In genomic region chr8:125169628-125170027, GRCm38 (mm10) we compare ENCODE assay signal across 30 mouse cellular contexts.
DNase-seq lines count a peak whose midpoint lies in the region; ATAC-seq and TF ChIP-seq lines count a peak whose summit lies in the region.
"Had no signal": no experiment of that assay in that cellular context is flagged by ENCODE, and none has a peak within 500 bp of the region (broad histone marks: within the 10 kb centered on the region; RNA-seq: fewer than 3 reads in every experiment).

No protein-coding gene starts in this region.

- no peaks in the 10 kb centered on the region for H3K36me3 ChIP-seq in forebrain, embryonic 13.5 days (ENCODE audit: poor library complexity, severe bottlenecking)
- no peaks in the 10 kb centered on the region for H3K36me3 ChIP-seq in forebrain, postnatal 0 days (ENCODE audit: insufficient read depth)
- no peaks in the 10 kb centered on the region for H3K36me3 ChIP-seq in lung, embryonic 15.5 days
- no peaks in the 10 kb centered on the region for H3K36me3 ChIP-seq in lung, embryonic 16.5 days (ENCODE audit: control insufficient read depth, insufficient read depth, low read length)
- H3K36me3 ChIP-seq: embryonic facial prominence, embryonic 13.5 days; heart, embryonic 15.5 days; hindbrain, embryonic 15.5 days; intestine, embryonic 15.5 days; liver, embryonic 12.5 days had no signal

- H3K4me2 ChIP-seq in forebrain, embryonic 13.5 days, result no peak overlapping the region
- H3K4me2 ChIP-seq in forebrain, postnatal 0 days (ENCODE audit: low read depth), result no peak overlapping the region
- no peak overlapping the region for H3K4me2 ChIP-seq in lung, embryonic 15.5 days
- no peak overlapping the region for H3K4me2 ChIP-seq in lung, embryonic 16.5 days (ENCODE audit: low read depth, low read length)
- H3K4me2 ChIP-seq: embryonic facial prominence, embryonic 13.5 days; heart, embryonic 15.5 days; hindbrain, embryonic 15.5 days; intestine, embryonic 15.5 days; liver, embryonic 12.5 days; midbrain, embryonic 11.5 days had no signal

- peak overlapping the region; percentile 54 for H3K27ac ChIP-seq in forebrain, embryonic 13.5 days
- no peak overlapping the region for H3K27ac ChIP-seq in forebrain, postnatal 0 days (ENCODE audit: low read depth, low read length)
- H3K27ac ChIP-seq in lung, embryonic 15.5 days, result peak overlapping the region; percentile 37; the same call in 1 of the 2 replicates
- peak overlapping the region; percentile 11 for H3K27ac ChIP-seq in lung, embryonic 16.5 days (ENCODE audit: low read length)
- H3K27ac ChIP-seq: embryonic facial prominence, embryonic 13.5 days; heart, embryonic 15.5 days; intestine, embryonic 15.5 days; kidney, postnatal 0 days; liver, embryonic 12.5 days had no signal

- no peaks in the 10 kb centered on the region for H3K9me3 ChIP-seq in forebrain, embryonic 13.5 days (replicated peaks)
- H3K9me3 ChIP-seq in forebrain, postnatal 0 days (ENCODE audit: low read length), result no peaks in the 10 kb centered on the region
- H3K9me3 ChIP-seq in lung, embryonic 15.5 days, result no peaks in the 10 kb centered on the region
- H3K9me3 ChIP-seq in lung, embryonic 16.5 days (ENCODE audit: control insufficient read depth, low read length), result no peaks in the 10 kb centered on the region
- H3K9me3 ChIP-seq: embryonic facial prominence, embryonic 13.5 days; heart, embryonic 15.5 days; hindbrain, embryonic 15.5 days; intestine, embryonic 15.5 days; liver, embryonic 12.5 days had no signal

- DNase-seq in forebrain, postnatal 0 days, result no peak
- no peak for DNase-seq in lung, adult 2 months
- DNase-seq in adipocyte (ENCODE audit: low spot score), result peak; percentile 64
- DNase-seq in layer of hippocampus, adult 9-10 months (ENCODE audit: low spot score), result no peak
- DNase-seq: adrenal gland, postnatal 25 days; cerebellum, adult 18-20 months; cerebellum, postnatal 10 days; gastrocnemius, postnatal 14 days; heart, postnatal 36 days; kidney, adult 8-10 months; kidney, postnatal 4 days; layer of hippocampus, postnatal 36 days; left cerebral cortex, postnatal 4 days; liver, postnatal 0 days; thymus, adult 2 months; thymus, postnatal 36 days had no signal

- no peak overlapping the region for H3K4me3 ChIP-seq in forebrain, embryonic 13.5 days
- no peak overlapping the region for H3K4me3 ChIP-seq in forebrain, postnatal 0 days (ENCODE audit: low read depth, low read length)
- no peak overlapping the region for H3K4me3 ChIP-seq in lung, embryonic 15.5 days
- H3K4me3 ChIP-seq in lung, adult 2 months (replicated peaks; ENCODE audit: extremely low read depth, low read depth, low read length), result no peak overlapping the region
- no peak overlapping the region for H3K4me3 ChIP-seq in lung, embryonic 16.5 days (ENCODE audit: low read length)
- H3K4me3 ChIP-seq: embryonic facial prominence, embryonic 13.5 days; erythroblast, embryonic 14.5 days; heart, embryonic 15.5 days; hindbrain, embryonic 15.5 days; intestine, embryonic 15.5 days; liver, embryonic 12.5 days; myocyte had no signal

- no peak overlapping the region for H3K9ac ChIP-seq in forebrain, embryonic 13.5 days
- no peak overlapping the region for H3K9ac ChIP-seq in forebrain, postnatal 0 days
- H3K9ac ChIP-seq in lung, embryonic 15.5 days, result no peak overlapping the region
- H3K9ac ChIP-seq in lung, embryonic 16.5 days (ENCODE audit: low read length), result no peak overlapping the region
- H3K9ac ChIP-seq: embryonic facial prominence, embryonic 13.5 days; heart, embryonic 15.5 days; hindbrain, embryonic 15.5 days; intestine, embryonic 15.5 days; liver, embryonic 12.5 days; liver, postnatal 0 days had no signal

- H3K4me1 ChIP-seq in forebrain, embryonic 13.5 days, result peaks cover 13% of the 10 kb centered on the region
- H3K4me1 ChIP-seq in forebrain, postnatal 0 days (ENCODE audit: insufficient read depth), result 0 out of 2 replicates have a peak, but pooled peaks cover 3% of the 10 kb centered on the region
- peaks cover 20% of the 10 kb centered on the region for H3K4me1 ChIP-seq in lung, embryonic 15.5 days
- no peaks in the 10 kb centered on the region for H3K4me1 ChIP-seq in lung, adult 2 months (ENCODE audit: control insufficient read depth, insufficient read depth, low read length)
- peaks cover 10% of the 10 kb centered on the region for H3K4me1 ChIP-seq in lung, embryonic 16.5 days (replicated peaks; ENCODE audit: control insufficient read depth, insufficient read depth, low read length)
- H3K4me1 ChIP-seq: embryonic facial prominence, embryonic 13.5 days; intestine, embryonic 15.5 days; liver, embryonic 12.5 days had no signal

- TF ChIP-seq CTCF in forebrain, postnatal 0 days (IDR thresholded peaks at IDR 0.05; ENCODE audit: low read depth), result no peak
- no peak for TF ChIP-seq CTCF in lung, adult 2 months (IDR thresholded peaks at IDR 0.05; ENCODE audit: insufficient read depth, low read length)

- WGBS in forebrain, embryonic 13.5 days, result 26% methylated on average over 3 of the region's 3 CpGs
- WGBS in forebrain, postnatal 0 days, result 26% methylated on average over 3 of the region's 3 CpGs
- 33% methylated on average over 3 of the region's 3 CpGs for WGBS in lung, embryonic 15.5 days
- whole genome bisulfite sequencing in lung, adult 2 months, result 72% methylated on average over 3 of the region's 3 CpGs
- 40% methylated on average over 3 of the region's 3 CpGs for WGBS in lung, embryonic 16.5 days

- ATAC-seq in forebrain, embryonic 13.5 days, result peak; percentile 45; the same call in 1 of the 2 replicates
- ATAC-seq in forebrain, postnatal 0 days, result no peak; the same call in 1 of the 2 replicates
- peak; percentile 69 for ATAC-seq in lung, embryonic 15.5 days (ENCODE audit: borderline replicate concordance, extremely low read depth, low FRiP score, low TSS enrichment)
- ATAC-seq in lung, embryonic 16.5 days (ENCODE audit: low read depth), result peak; percentile 81
- no peak for ATAC-seq in erythroblast, adult 5-6 weeks (replicated peaks; ENCODE audit: low FRiP score, poor library complexity, severe bottlenecking)
- ATAC-seq: intestine, embryonic 15.5 days; liver, embryonic 12.5 days; Patski had no signal

- H3K27me3 ChIP-seq in forebrain, embryonic 13.5 days, result no peaks in the 10 kb centered on the region
- no peaks in the 10 kb centered on the region for H3K27me3 ChIP-seq in forebrain, postnatal 0 days (ENCODE audit: insufficient read depth, low read length)
- no peaks in the 10 kb centered on the region for H3K27me3 ChIP-seq in lung, embryonic 15.5 days
- no peaks in the 10 kb centered on the region for H3K27me3 ChIP-seq in lung, embryonic 16.5 days (ENCODE audit: control insufficient read depth, insufficient read depth, low read depth, low read length)
- H3K27me3 ChIP-seq: embryonic facial prominence, embryonic 13.5 days; heart, embryonic 15.5 days; hindbrain, embryonic 15.5 days; intestine, embryonic 15.5 days; liver, embryonic 12.5 days had no signal

- TF ChIP-seq POLR2A in lung, adult 2 months (IDR thresholded peaks at IDR 0.05; ENCODE audit: borderline replicate concordance, extremely low read depth, low read depth, low read length), result no peak

Comparison
In these comparisons a context has a peak if more than half of its experiments do, and no peak if none do; other contexts are left out.
1. ATAC-seq: peak in forebrain, embryonic 13.5 days (single experiment), lung, embryonic 15.5 days (single experiment) and lung, embryonic 16.5 days (single experiment); none in forebrain, postnatal 0 days (single experiment) and erythroblast, adult 5-6 weeks (single experiment).